Mouse (Mus musculus): Measurements from ENCODE around the gene 1810009A15Rik.

GRCm38 (mm10) chr19:8839103-8839907, 49.3 kb upstream of the 1810009A15Rik start, which contains the start of gene Gng3:
- TF ChIP-seq CTCF (IDR thresholded peaks at IDR 0.05 in 2 of 3, conservative IDR thresholded peaks at IDR 0.05 in 1 of 3; ENCODE audit: control insufficient read depth in 1 of 3, insufficient read depth in 1 of 3, low read depth in 2 of 3, low read length in 3 of 3, poor library complexity in 1 of 3, severe bottlenecking in 1 of 3) (no peak), ZKSCAN1 (IDR thresholded peaks at IDR 0.05; ENCODE audit: low read depth, low read length) (no peak), POLR2A (IDR thresholded peaks at IDR 0.05; ENCODE audit: control insufficient read depth in 1 of 2, insufficient read depth in 1 of 2, low read depth in 1 of 2, low read length in 2 of 2, poor library complexity in 1 of 2) (no peak), SMC3 (IDR thresholded peaks at IDR 0.05; ENCODE audit: low read depth, low read length) (no peak), MXI1 (IDR thresholded peaks at IDR 0.05; ENCODE audit: low read depth, low read length) (no peak), TBP (IDR thresholded peaks at IDR 0.05; ENCODE audit: low read depth, low read length) (no peak), MAX (IDR thresholded peaks at IDR 0.05; ENCODE audit: low read length) (no peak), EP300 (IDR thresholded peaks at IDR 0.05; ENCODE audit: low read depth in 1 of 2, low read length in 2 of 2) (no peak), KAT2A (conservative IDR thresholded peaks at IDR 0.05; ENCODE audit: low read depth, low read length) (no peak), UBTF (IDR thresholded peaks at IDR 0.05; ENCODE audit: borderline replicate concordance, insufficient read depth, low read depth, low read length) (no peak), USF1 (IDR thresholded peaks at IDR 0.05; ENCODE audit: low read depth, low read length) (no peak), ZC3H11A (IDR thresholded peaks at IDR 0.05; ENCODE audit: low read depth, low read length) (no peak), MYB (IDR thresholded peaks at IDR 0.05; ENCODE audit: low read depth, low read length) (no peak)
